Mouse (Mus musculus): ENCODE measurements around the gene Drg1.

The Drg1 gene

GRCm38 (mm10) chr11:3289803-3290639 lies 23.8 kb upstream of the Drg1 start:
- peak; percentile 91 for DNase-seq (ENCODE audit: low read depth)

- peak; percentile 88 for DNase-seq (ENCODE audit: low read depth)
Observed at GRCm38 (mm10) chr11:3289302-3289802, 23.1 kb upstream of the Drg1 start.

- peak; percentile 56 for DNase-seq (ENCODE audit: low read depth)
Observed at GRCm38 (mm10) chr11:3288521-3289301, 22.5 kb upstream of the Drg1 start, which contains the start of gene Patz1. TSS of gene Patz1 (plus strand) at chr11:3288874.

- DNase-seq (ENCODE audit: low read depth), result no peak
Observed at GRCm38 (mm10) chr11:3287921-3288320, 21.7 kb upstream of the Drg1 start.

GRCm38 (mm10) chr11:3287131-3287530 lies 20.9 kb upstream of the Drg1 start:
- DNase-seq (ENCODE audit: low read depth), result no peak

GRCm38 (mm10) chr11:3285940-3286339 lies 19.7 kb upstream of the Drg1 start:
- DNase-seq (ENCODE audit: low read depth), result no peak

GRCm38 (mm10) chr11:3283645-3284044 lies 17.4 kb upstream of the Drg1 start:
- no peak for DNase-seq (ENCODE audit: low read depth)

GRCm38 (mm10) chr11:3282887-3283286 lies 16.7 kb upstream of the Drg1 start:
- DNase-seq (ENCODE audit: low read depth), result no peak

- DNase-seq (ENCODE audit: low read depth), result no peak
Observed at GRCm38 (mm10) chr11:3279729-3280128, 13.5 kb upstream of the Drg1 start.

- no peak for DNase-seq (ENCODE audit: low read depth)
Observed at GRCm38 (mm10) chr11:3278351-3278750, 12.1 kb upstream of the Drg1 start.

- DNase-seq (ENCODE audit: low read depth), result no peak
Observed at GRCm38 (mm10) chr11:3269241-3269640, 3.0 kb upstream of the Drg1 start.

- peak; percentile 30 for DNase-seq (ENCODE audit: low read depth)
Observed at GRCm38 (mm10) chr11:3267133-3267532, 918 bp upstream of the Drg1 start.

GRCm38 (mm10) chr11:3265291-3266078 lies 730 bp downstream of the Drg1 start:
- DNase-seq (ENCODE audit: low read depth), result no peak

- DNase-seq (ENCODE audit: low read depth), result no peak
Observed at GRCm38 (mm10) chr11:3259537-3259936, 6.7 kb downstream of the Drg1 start.

GRCm38 (mm10) chr11:3247387-3247786 lies 18.8 kb downstream of the Drg1 start:
- no peak for DNase-seq (ENCODE audit: low read depth)

- no peak for DNase-seq (ENCODE audit: low read depth)
Observed at GRCm38 (mm10) chr11:3243771-3244170, 22.4 kb downstream of the Drg1 start.

- no peak for DNase-seq (ENCODE audit: low read depth)
Observed at GRCm38 (mm10) chr11:3242395-3242794, 23.8 kb downstream of the Drg1 start.

- DNase-seq (ENCODE audit: low read depth), result no peak
Observed at GRCm38 (mm10) chr11:3235277-3235676, 30.9 kb downstream of the Drg1 start.

GRCm38 (mm10) chr11:3233704-3234103 lies 32.5 kb downstream of the Drg1 start:
- DNase-seq (ENCODE audit: low read depth), result no peak

GRCm38 (mm10) chr11:3232248-3232647 lies 34.0 kb downstream of the Drg1 start:
- no peak for DNase-seq (ENCODE audit: low read depth)

- DNase-seq (ENCODE audit: low read depth), result no peak
Observed at GRCm38 (mm10) chr11:3227113-3227512, 39.1 kb downstream of the Drg1 start.

GRCm38 (mm10) chr11:3223105-3223504 lies 43.1 kb downstream of the Drg1 start:
- DNase-seq (ENCODE audit: low read depth), result no peak

All from naive thymus-derived CD4-positive, alpha-beta T cell, adult 2 months (primary cell).